Mouse (Mus musculus): ENCODE data around the gene Gm8165. TPM values are rescaled to one million over a fixed set of nuclear protein-coding genes. Genes with fewer than 3 reads are reported as not detected.
"Not testable (repeated sequence)": the region's sequence is repeated elsewhere in the genome, so short reads cannot be mapped to it uniquely, and the experiment has no call there.

The Gm8165 gene
- not detected for total RNA-seq (2021)
- not detected in 2 replicates for polyA plus RNA-seq (2012; rRNA removed)
- long read RNA-seq, result 0 reads

DNA sequence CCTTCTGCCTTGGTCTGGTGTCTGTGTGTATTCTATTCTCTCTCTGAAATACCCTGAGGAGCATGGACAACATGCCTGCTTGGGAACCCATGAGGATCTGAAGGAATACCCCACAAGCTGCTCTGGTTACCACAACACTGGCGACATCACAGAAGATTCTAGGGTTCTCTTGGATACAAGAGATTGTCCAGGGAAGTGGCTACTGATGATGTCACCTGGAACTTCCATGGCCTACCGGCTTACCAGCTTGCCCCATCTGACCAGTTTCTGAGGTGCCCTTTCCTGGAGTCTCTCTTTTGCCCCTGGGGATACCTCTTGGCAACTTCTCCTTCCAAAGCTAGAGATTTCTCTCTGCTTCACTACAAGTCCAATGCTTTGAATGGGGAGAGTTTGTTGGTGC, at the start of gene Gm8165:
TSS of gene Gm8165 (minus strand) at position 101 of the 400 bp plus-strand sequence.
- DNase-seq; H3K36me3 ChIP-seq (ENCODE audit: control insufficient read depth, insufficient read depth, low read length); H3K4me3 ChIP-seq; H3K4me1 ChIP-seq (ENCODE audit: control insufficient read depth, insufficient read depth, low read length); H3K79me2 ChIP-seq (replicated peaks; ENCODE audit: control insufficient read depth, insufficient read depth, low read length); H3K9ac ChIP-seq (ENCODE audit: low read depth, low read length); H3K27ac ChIP-seq; H3K27me3 ChIP-seq (ENCODE audit: control insufficient read depth, insufficient read depth, low read length); intact Hi-C loops (cut with DNase I): not testable (repeated sequence)
- WGBS, result 63% methylated on average over 1 of the region's 2 CpGs

DNA sequence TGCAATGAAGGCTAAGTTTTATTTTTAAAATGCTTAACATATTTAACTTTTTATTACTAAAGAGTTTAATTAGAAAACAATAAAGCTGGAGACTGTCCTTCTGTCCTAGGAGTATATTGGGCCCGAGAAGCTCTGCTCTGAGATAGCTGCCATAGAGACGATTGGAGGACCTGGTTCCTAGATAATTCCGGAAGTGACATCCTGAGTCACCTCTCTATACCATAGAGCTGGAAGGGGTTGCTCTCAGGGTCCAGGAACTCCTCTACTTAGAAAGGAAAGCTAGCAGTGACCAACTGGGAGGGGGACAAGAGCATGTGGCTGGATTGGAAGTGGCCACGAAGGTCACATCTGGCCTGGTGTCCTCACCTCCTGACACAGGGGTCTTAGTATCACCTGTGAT, 20.6 kb upstream of the Gm8165 start, which contains the start of gene Gm7324:
TSS of gene Gm7324 (plus strand) at position 208 of the 400 bp plus-strand sequence.
- H3K79me2 ChIP-seq (replicated peaks; ENCODE audit: control insufficient read depth, insufficient read depth, low read length); DNase-seq; H3K27ac ChIP-seq; H3K36me3 ChIP-seq (ENCODE audit: control insufficient read depth, insufficient read depth, low read length); H3K4me3 ChIP-seq; H3K9ac ChIP-seq (ENCODE audit: low read depth, low read length); H3K27me3 ChIP-seq (ENCODE audit: control insufficient read depth, insufficient read depth, low read length); H3K4me1 ChIP-seq (ENCODE audit: control insufficient read depth, insufficient read depth, low read length); intact Hi-C loops (cut with DNase I): not testable (repeated sequence)
- WGBS, result 71% methylated on average over 4 of the region's 4 CpGs

Other genes with a start within 250 kb of the Gm8165 start
- gene Gm5799, start 133.6 kb downstream of the Gm8165 start, total RNA-seq (2021), result not detected
- not detected in 2 replicates for gene Gm5799, start 133.6 kb downstream of the Gm8165 start, polyA plus RNA-seq (2012; rRNA removed)
- not detected for gene Gm17654, start 98.1 kb downstream of the Gm8165 start, total RNA-seq (2021)
- not detected in 2 replicates for gene Gm17654, start 98.1 kb downstream of the Gm8165 start, polyA plus RNA-seq (2012; rRNA removed)
- gene Gm10375, start 69.2 kb downstream of the Gm8165 start, total RNA-seq (2021), result not detected
- not detected in 2 replicates for gene Gm10375, start 69.2 kb downstream of the Gm8165 start, polyA plus RNA-seq (2012; rRNA removed)
- under 1 TPM; 0.39 to 0.61 TPM for gene Gm7324, start 20.6 kb upstream of the Gm8165 start, total RNA-seq (2021)
- not detected in 2 replicates for gene Gm7324, start 20.6 kb upstream of the Gm8165 start, polyA plus RNA-seq (2012; rRNA removed)
- not detected for gene Gm16506, start 50.3 kb upstream of the Gm8165 start, total RNA-seq (2021)
- not detected in 2 replicates for gene Gm16506, start 50.3 kb upstream of the Gm8165 start, polyA plus RNA-seq (2012; rRNA removed)
- gene Gm6526, start 70.7 kb upstream of the Gm8165 start, total RNA-seq (2021), result not detected
- not detected in 2 replicates for gene Gm6526, start 70.7 kb upstream of the Gm8165 start, polyA plus RNA-seq (2012; rRNA removed)
- not detected for gene Gm8180, start 107.5 kb upstream of the Gm8165 start, total RNA-seq (2021)
- not detected in 2 replicates for gene Gm8180, start 107.5 kb upstream of the Gm8165 start, polyA plus RNA-seq (2012; rRNA removed)
- not detected for gene Ear1, start 198.3 kb upstream of the Gm8165 start, total RNA-seq (2021)
- gene Ear1, start 198.3 kb upstream of the Gm8165 start, polyA plus RNA-seq (2012; rRNA removed), result not detected in 2 replicates
- not detected for gene Ear10, start 246.4 kb upstream of the Gm8165 start, total RNA-seq (2021)
- not detected in 2 replicates for gene Ear10, start 246.4 kb upstream of the Gm8165 start, polyA plus RNA-seq (2012; rRNA removed)
- 1 to 10 TPM; 3.4 to 4.2 TPM for gene Gm8113, start 248.2 kb upstream of the Gm8165 start, total RNA-seq (2021)
- gene Gm8113, start 248.2 kb upstream of the Gm8165 start, polyA plus RNA-seq (2012; rRNA removed), result 1.7 and 3.3 TPM in 2 replicates